Mouse (Mus musculus): ENCODE measurements around the gene A430033K04Rik. TPM values are rescaled to one million over a fixed set of nuclear protein-coding genes. Genes with fewer than 3 reads are reported as not detected.

The A430033K04Rik gene
- 6.5 and 6.6 TPM in 2 replicates for total RNA-seq (2021)
- long read RNA-seq, transcript A430033K04Rik-202 (4 exons, 3,038 nt): major isoform, 9 of 9 reads
- long read RNA-seq, partial matches to known transcripts: 0 of 9 reads
- long read RNA-seq, other reads (novel, unspliced or antisense): 0 of 9 reads

- peak; percentile 92 for DNase-seq
Measured at GRCm38 (mm10) chr5:138622645-138623477, at the start of gene A430033K04Rik. Gene A430033K04Rik, plus strand, starts transcription at chr5:138622859.

- DNase-seq: no peak
Measured at GRCm38 (mm10) chr5:138587396-138587795, 35.3 kb upstream of the A430033K04Rik start.

- DNase-seq: no peak
Measured at GRCm38 (mm10) chr5:138618353-138618752, 4.3 kb upstream of the A430033K04Rik start.

GRCm38 (mm10) chr5:138619211-138620128 is 3.2 kb upstream of the A430033K04Rik start, which contains the start of gene Zfp68:
Gene Zfp68, minus strand, starts transcription at chr5:138619761.
- DNase-seq: peak; percentile 89

GRCm38 (mm10) chr5:138620836-138621235 is 1.8 kb upstream of the A430033K04Rik start:
- no peak for DNase-seq

- no peak for DNase-seq
Measured at GRCm38 (mm10) chr5:138623478-138623875, 818 bp downstream of the A430033K04Rik start.

- no peak for DNase-seq
Measured at GRCm38 (mm10) chr5:138636486-138636885, 13.8 kb downstream of the A430033K04Rik start.

GRCm38 (mm10) chr5:138641081-138641480 is 18.4 kb downstream of the A430033K04Rik start:
- no peak for DNase-seq

GRCm38 (mm10) chr5:138641761-138642160 is 19.1 kb downstream of the A430033K04Rik start:
- no peak for DNase-seq

- no peak for DNase-seq
Measured at GRCm38 (mm10) chr5:138652911-138653310, 30.3 kb downstream of the A430033K04Rik start.

- DNase-seq: peak; percentile 28
Measured at GRCm38 (mm10) chr5:138656477-138657156, 34.0 kb downstream of the A430033K04Rik start.

- no peak for DNase-seq
Measured at GRCm38 (mm10) chr5:138657407-138657806, 34.7 kb downstream of the A430033K04Rik start.

- DNase-seq: peak; percentile 1
Measured at GRCm38 (mm10) chr5:138657854-138658253, 35.2 kb downstream of the A430033K04Rik start.

GRCm38 (mm10) chr5:138658922-138659321 is 36.3 kb downstream of the A430033K04Rik start:
- DNase-seq: peak; percentile 42

GRCm38 (mm10) chr5:138683023-138683766 is 60.5 kb downstream of the A430033K04Rik start:
- DNase-seq: no peak

- DNase-seq: no peak
Measured at GRCm38 (mm10) chr5:138683821-138684220, 61.2 kb downstream of the A430033K04Rik start.

GRCm38 (mm10) chr5:138687453-138687852 is 64.8 kb downstream of the A430033K04Rik start:
- DNase-seq: no peak

GRCm38 (mm10) chr5:138689254-138689653 is 66.6 kb downstream of the A430033K04Rik start:
- no peak for DNase-seq

GRCm38 (mm10) chr5:138692936-138693570 is 70.4 kb downstream of the A430033K04Rik start:
- DNase-seq: no peak

- no peak for DNase-seq
Measured at GRCm38 (mm10) chr5:138694036-138694435, 71.4 kb downstream of the A430033K04Rik start.
